Mouse (Mus musculus): ENCODE results near the gene Cep85l. TPM values are rescaled to one million over a fixed set of nuclear protein-coding genes. Genes with fewer than 3 reads are reported as not detected.

Gene Cep85l
- total RNA-seq, 1 experiment from 2014 or later: 30.8 TPM

DNA sequence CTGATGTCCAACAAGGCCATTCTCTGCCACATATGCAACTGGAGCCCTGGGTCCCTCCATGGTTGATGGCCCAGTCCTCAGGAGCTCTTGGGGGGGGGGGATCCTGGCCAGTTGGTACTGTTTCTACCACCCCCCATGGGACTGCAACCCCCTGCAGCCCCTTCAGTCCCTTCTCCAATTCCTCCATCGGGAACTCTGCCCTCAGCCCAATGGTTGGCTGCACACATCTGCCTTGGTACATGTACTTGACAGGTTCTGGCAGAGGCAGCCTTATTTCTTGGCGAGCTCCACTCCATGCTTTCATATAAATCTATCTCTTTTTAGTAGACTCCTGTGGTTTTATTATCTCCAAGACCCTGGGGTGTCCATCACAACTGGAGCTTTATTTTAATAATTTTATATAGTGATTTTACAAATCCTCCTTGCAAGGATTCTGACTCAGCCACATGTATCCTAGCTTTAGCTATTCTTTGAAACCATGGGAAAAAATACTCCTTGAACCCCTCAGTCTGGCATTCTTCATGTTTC lies 145.6 kb downstream of the Cep85l start:
- ATAC-seq (replicated peaks; ENCODE audit: low read depth, poor library complexity, severe bottlenecking): no peak

- no peak for ATAC-seq (replicated peaks; ENCODE audit: low read depth, poor library complexity, severe bottlenecking)
Measured at GRCm38 (mm10) chr10:53230809-53231208, 148.9 kb downstream of the Cep85l start.

GRCm38 (mm10) chr10:53229190-53229589 lies 150.6 kb downstream of the Cep85l start:
- ATAC-seq (replicated peaks; ENCODE audit: low read depth, poor library complexity, severe bottlenecking): peak; percentile 88

Other genes with a start within 250 kb of the Cep85l start
- gene Pln, start 42.3 kb downstream of the Cep85l start, total RNA-seq (2017): 1.2 TPM in 1 of 2 replicates, not detected in the other
- 97.1 and 98.4 TPM in 2 replicates for gene Asf1a, start 216.8 kb upstream of the Cep85l start, total RNA-seq (2017)

Data from common myeloid progenitor, adult 5-6 weeks (primary cell).